Mouse (Mus musculus) ovary, adult 2 months (tissue): Measurements from ENCODE around the gene Zbtb8a. TPM values are rescaled to one million over a fixed set of nuclear protein-coding genes. Genes with fewer than 3 reads are reported as not detected.

Source experiments
- polyA plus RNA-seq: library from polyadenylated mRNA; depleted of rRNA; stranded (reverse); fragments of >200 nt; gene quantifications from 2 replicates; pipeline ENCODE4 v1.2.3, GENCODE M21; 2012; rRNA removed

Gene Zbtb8a
- polyA plus RNA-seq: 9.6 and 11.9 TPM in 2 replicates

DNA sequence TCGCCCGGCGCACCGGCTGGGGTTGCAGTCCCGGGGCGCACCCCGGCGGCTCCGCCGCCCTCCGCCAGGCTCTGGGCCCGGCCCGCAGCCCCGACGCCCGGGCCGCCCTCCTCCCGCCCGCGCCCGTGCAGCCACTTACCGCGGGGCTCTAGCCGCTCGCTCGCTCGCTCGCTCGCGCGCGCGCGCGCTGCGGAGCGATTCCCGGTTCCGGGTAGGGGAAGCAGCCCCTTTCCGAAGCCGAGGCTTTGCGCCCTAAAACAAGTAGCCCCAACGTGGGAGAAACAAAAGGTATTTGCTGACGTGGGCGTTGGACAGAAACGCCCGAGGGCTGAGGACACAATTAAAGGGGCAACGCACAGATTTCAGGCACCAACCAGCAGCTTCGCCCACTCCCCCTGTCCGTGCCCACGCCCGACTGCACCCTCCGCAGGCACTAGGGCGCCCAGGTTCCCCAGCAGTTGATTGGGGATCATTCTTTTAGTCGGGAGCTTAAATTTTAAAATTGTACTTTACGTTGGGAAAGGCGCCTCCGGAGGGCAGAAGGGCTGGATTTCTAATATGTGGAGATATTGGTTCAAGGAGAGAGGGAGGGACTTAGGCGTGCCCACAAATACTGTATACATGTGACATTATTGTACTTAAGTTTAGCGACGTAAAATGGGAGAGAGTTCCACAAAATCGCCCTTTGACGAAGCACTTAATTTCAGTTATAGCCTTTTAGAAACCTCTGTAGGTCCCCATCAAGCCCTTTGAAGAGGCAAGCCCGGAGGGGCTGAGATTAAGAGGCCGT is at the start of gene Zbtb8a:
Zbtb8a (minus strand) TSS at position 516 of the 790 bp plus-strand sequence.

DNA sequence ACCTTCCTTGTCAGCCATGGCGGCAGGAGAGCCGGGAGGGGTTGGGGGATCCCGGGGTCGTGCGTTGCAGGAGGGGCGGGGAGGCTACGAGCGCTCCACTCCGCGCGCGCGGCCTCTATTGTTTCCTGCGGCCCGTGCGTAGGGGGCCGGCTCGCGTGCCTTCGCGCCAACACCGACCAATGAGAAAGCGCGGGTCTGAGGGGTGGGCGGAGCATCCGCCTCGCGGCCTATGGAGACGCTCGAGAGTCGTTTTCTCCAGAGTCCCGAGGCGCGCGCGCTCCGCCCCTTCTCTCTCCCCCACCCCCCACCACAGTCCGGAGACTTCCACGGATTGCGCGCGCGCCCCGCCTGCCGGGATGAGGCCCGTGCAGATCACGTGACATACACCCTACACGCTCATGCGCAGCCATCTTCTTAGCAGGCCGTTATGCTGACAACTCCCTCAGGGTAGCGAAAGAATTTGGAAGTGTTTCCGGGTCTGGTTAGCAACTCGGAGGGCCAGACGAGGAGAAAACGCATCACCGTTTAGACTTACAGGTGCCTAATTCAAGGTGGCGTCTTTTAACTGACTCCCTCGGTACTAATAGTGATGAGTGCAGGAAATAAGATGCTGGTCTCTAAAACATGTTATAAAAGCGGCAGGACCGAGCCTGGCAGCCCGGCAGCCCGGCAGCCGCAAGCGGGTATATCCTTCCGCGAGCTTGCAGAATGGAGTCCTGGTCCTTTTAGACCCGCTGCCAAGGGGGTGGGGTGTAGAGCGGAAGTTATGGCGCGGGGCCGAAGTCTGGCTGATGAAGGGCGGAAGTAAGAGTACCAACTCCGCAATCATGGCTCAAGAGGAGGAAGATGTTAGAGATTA is 42.5 kb downstream of the Zbtb8a start, which contains the start of the genes Rbbp4 and Zbtb8os:
Rbbp4 (minus strand) TSS at position 155 of the 859 bp plus-strand sequence.
Zbtb8os (plus strand) TSS at position 480 of the 859 bp plus-strand sequence.

Other genes with a start within 250 kb of the Zbtb8a start
- gene Fndc5, start 241.1 kb downstream of the Zbtb8a start, polyA plus RNA-seq: 15.0 and 23.5 TPM in 2 replicates
- gene S100pbp, start 188.4 kb downstream of the Zbtb8a start, polyA plus RNA-seq: 19.7 and 29.6 TPM in 2 replicates
- 18.9 and 19.2 TPM in 2 replicates for gene Yars, start 188.4 kb downstream of the Zbtb8a start, polyA plus RNA-seq
- gene C77080, start 116.7 kb downstream of the Zbtb8a start, polyA plus RNA-seq: 38.0 and 38.5 TPM in 2 replicates
- 3.8 and 5.5 TPM in 2 replicates for gene Sync, start 90.5 kb downstream of the Zbtb8a start, polyA plus RNA-seq
- gene Rbbp4, start 42.7 kb downstream of the Zbtb8a start, polyA plus RNA-seq: 16.5 and 22.5 TPM in 2 replicates
- 4.1 and 7.2 TPM in 2 replicates for gene Zbtb8os, start 42.4 kb downstream of the Zbtb8a start, polyA plus RNA-seq
- 6.6 and 7.6 TPM in 2 replicates for gene Zbtb8b, start 62.7 kb upstream of the Zbtb8a start, polyA plus RNA-seq
- gene Bsdc1, start 83.5 kb upstream of the Zbtb8a start, polyA plus RNA-seq: 17.6 and 21.9 TPM in 2 replicates
- gene Tssk3, start 112.9 kb upstream of the Zbtb8a start, polyA plus RNA-seq: 0.12 and 0.14 TPM in 2 replicates
- gene Fam229a, start 113.1 kb upstream of the Zbtb8a start, polyA plus RNA-seq: 0.77 and 1.3 TPM in 2 replicates
- gene Marcksl1, start 135.5 kb upstream of the Zbtb8a start, polyA plus RNA-seq: 239 and 273 TPM in 2 replicates
- 44.1 and 66.6 TPM in 2 replicates for gene Hdac1, start 164.6 kb upstream of the Zbtb8a start, polyA plus RNA-seq
- gene Lck, start 195.5 kb upstream of the Zbtb8a start, polyA plus RNA-seq: 3.2 and 4.3 TPM in 2 replicates
- 13.2 and 17.4 TPM in 2 replicates for gene Fam167b, start 200.4 kb upstream of the Zbtb8a start, polyA plus RNA-seq
- gene Eif3i, start 222.5 kb upstream of the Zbtb8a start, polyA plus RNA-seq: 354 and 450 TPM in 2 replicates
- gene Tmem234, start 222.6 kb upstream of the Zbtb8a start, polyA plus RNA-seq: 165 and 182 TPM in 2 replicates
- 12.2 and 18.0 TPM in 2 replicates for gene Dcdc2b, start 236.1 kb upstream of the Zbtb8a start, polyA plus RNA-seq
- 53.4 and 62.1 TPM in 2 replicates for gene Iqcc, start 241.0 kb upstream of the Zbtb8a start, polyA plus RNA-seq
- 31.1 and 41.8 TPM in 2 replicates for gene Ccdc28b, start 245.8 kb upstream of the Zbtb8a start, polyA plus RNA-seq